Mouse (Mus musculus) hindbrain, embryonic 16.5 days (tissue): Measurements from ENCODE around the gene Rbp1. TPM values are rescaled to one million over a fixed set of nuclear protein-coding genes. Genes with fewer than 3 reads are reported as not detected.

Source experiments
- ATAC-seq: fragments of 200-750 bp; cut with Nextera tagmentation; 2 replicates; pipeline ENCODE4 v1.8.0; 2017; ENCODE audit warnings: moderate TSS enrichment, moderate library complexity
- H3K27ac ChIP-seq: fragments of 300-500 bp; sonication (generic); 2 replicates; pipeline ENCODE4 v1.5.1; 2014; ENCODE audit warnings: low read depth, mild to moderate bottlenecking, control low read depth, low read length, moderate library complexity
- H3K27me3 ChIP-seq: fragments of 300-500 bp; sonication (generic); replicated peaks from 2 replicates; pipeline ENCODE4 v1.6.1; 2014; ENCODE audit warnings: low read length; ENCODE audit not compliant: control insufficient read depth, insufficient read depth
- H3K36me3 ChIP-seq: fragments of 300-500 bp; sonication (generic); 2 replicates; pipeline ENCODE4 v1.6.1; 2014; ENCODE audit warnings: mild to moderate bottlenecking, low read length, moderate library complexity, mixed read lengths; ENCODE audit not compliant: control insufficient read depth, insufficient read depth
- H3K4me1 ChIP-seq: fragments of 300-500 bp; sonication (generic); 2 replicates; pipeline ENCODE4 v1.6.1; 2014; ENCODE audit warnings: low read depth, low read length; ENCODE audit not compliant: control insufficient read depth, insufficient read depth
- H3K4me2 ChIP-seq: fragments of 300-500 bp; sonication (generic); 2 replicates; pipeline ENCODE4 v1.6.1; 2014; ENCODE audit warnings: mild to moderate bottlenecking, low read length, control low read depth, moderate library complexity
- H3K4me3 ChIP-seq: fragments of 300-500 bp; sonication (generic); 2 replicates; pipeline ENCODE4 v1.5.1; 2014; ENCODE audit warnings: mild to moderate bottlenecking, low read length, control low read depth, moderate library complexity
- H3K9ac ChIP-seq: fragments of 300-500 bp; sonication (generic); 2 replicates; pipeline ENCODE4 v1.6.1; 2014; ENCODE audit warnings: low read depth, mild to moderate bottlenecking, control low read depth, low read length, moderate library complexity
- H3K9me3 ChIP-seq: fragments of 300-500 bp; sonication (generic); 2 replicates; pipeline ENCODE4 v1.6.1; 2014; ENCODE audit warnings: mild to moderate bottlenecking, low read length, moderate library complexity; ENCODE audit not compliant: control insufficient read depth
- WGBS: fragments of 180-500 bp; shearing (Covaris S2); extraction: QIAGEN DNeasy Blood & Tissue Kit; methylation state at CpG from one replicate; pipeline ENCODE4 v1.1.7; 2014; 5-methylcytosine and 5-hydroxymethylcytosine counted together
- polyA plus RNA-seq: library from polyadenylated mRNA; unstranded; fragments of >200 nt; fragmentation: Nextera tagmentation; extraction: Ambion mirVana; gene quantifications from 2 replicates; pipeline ENCODE4 v1.2.1, GENCODE M21; 2015

Gene Rbp1
- polyA plus RNA-seq = 38.1 and 44.8 TPM in 2 replicates

- Histone ChIP-seq H3K36me3 (no peaks in the 10 kb centered on the region), H3K9me3 (no peaks in the 10 kb centered on the region), H3K27me3 (no peaks in the 10 kb centered on the region; the same call in 1 of the 2 replicates), H3K4me1 (peaks cover 4% of the 10 kb centered on the region), H3K4me3 (no peak within 1 kb of the TSS), H3K4me2 (peak within 1 kb of the TSS; percentile 11; the same call in 1 of the 2 replicates), H3K27ac (no peak within 1 kb of the TSS), H3K9ac (no peak within 1 kb of the TSS)
- no peak for ATAC-seq
- WGBS = 91% methylated on average over 5 of the region's 5 CpGs
Observed at GRCm38 (mm10) chr9:98422656-98423055, at the start of gene Rbp1. Rbp1 (plus strand) TSS chr9:98422961.

- 93% methylated on average over 5 of the region's 5 CpGs for whole genome bisulfite sequencing
- Histone ChIP-seq H3K4me3 (no peak overlapping the region), H3K36me3 (no peaks in the 10 kb centered on the region)
Observed at GRCm38 (mm10) chr9:98373358-98373757, 49.4 kb upstream of the Rbp1 start.

GRCm38 (mm10) chr9:98374897-98375296 lies 47.9 kb upstream of the Rbp1 start:
- Histone ChIP-seq H3K27me3 (no peaks in the 10 kb centered on the region), H3K27ac (no peak overlapping the region), H3K9me3 (no peaks in the 10 kb centered on the region), H3K36me3 (no peaks in the 10 kb centered on the region), H3K9ac (no peak overlapping the region), H3K4me3 (no peak overlapping the region), H3K4me2 (no peak overlapping the region), H3K4me1 (peaks cover 2% of the 10 kb centered on the region; the same call in 1 of the 2 replicates)
- WGBS = 65% methylated on average over 11 of the region's 11 CpGs
- no peak for ATAC-seq

More at GRCm38 (mm10) chr9:98373358-98373757, 49.4 kb upstream of the Rbp1 start:
- H3K9me3 ChIP-seq = no peaks in the 10 kb centered on the region
- H3K27me3 ChIP-seq = no peaks in the 10 kb centered on the region
- 0 out of 2 replicates have a peak, but pooled peaks cover 2% of the 10 kb centered on the region for H3K4me1 ChIP-seq
- no peak overlapping the region for H3K27ac ChIP-seq
- ATAC-seq = no peak
- no peak overlapping the region for H3K4me2 ChIP-seq
- no peak overlapping the region for H3K9ac ChIP-seq

GRCm38 (mm10) chr9:98375329-98376170 lies 47.2 kb upstream of the Rbp1 start:
- no peak overlapping the region for H3K9ac ChIP-seq
- whole genome bisulfite sequencing = 30% methylated on average over 5 of the region's 5 CpGs
- H3K27ac ChIP-seq = no peak overlapping the region
- no peak overlapping the region for H3K4me2 ChIP-seq
- no peaks in the 10 kb centered on the region for H3K36me3 ChIP-seq
- H3K9me3 ChIP-seq = no peaks in the 10 kb centered on the region
- H3K4me1 ChIP-seq = peaks cover 2% of the 10 kb centered on the region; the same call in 1 of the 2 replicates
- no peak for ATAC-seq
- no peak overlapping the region for H3K4me3 ChIP-seq
- no peaks in the 10 kb centered on the region for H3K27me3 ChIP-seq

GRCm38 (mm10) chr9:98379736-98380135 lies 43.0 kb upstream of the Rbp1 start:
- Histone ChIP-seq H3K4me3 (no peak overlapping the region), H3K9ac (no peak overlapping the region), H3K4me1 (peaks cover 2% of the 10 kb centered on the region; the same call in 1 of the 2 replicates), H3K36me3 (no peaks in the 10 kb centered on the region), H3K4me2 (no peak overlapping the region), H3K27me3 (no peaks in the 10 kb centered on the region), H3K27ac (no peak overlapping the region), H3K9me3 (no peaks in the 10 kb centered on the region)
- WGBS = 70% methylated on average over 4 of the region's 4 CpGs
- ATAC-seq = no peak

- H3K4me3 ChIP-seq = no peak overlapping the region
- ATAC-seq = no peak
- no peaks in the 10 kb centered on the region for H3K9me3 ChIP-seq
- no peak overlapping the region for H3K27ac ChIP-seq
- H3K27me3 ChIP-seq = no peaks in the 10 kb centered on the region
- peaks cover under 1% of the 10 kb centered on the region; the same call in 1 of the 2 replicates for H3K4me1 ChIP-seq
- H3K9ac ChIP-seq = no peak overlapping the region
- no peak overlapping the region for H3K4me2 ChIP-seq
- WGBS = 93% methylated on average over 9 of the region's 9 CpGs
- H3K36me3 ChIP-seq = no peaks in the 10 kb centered on the region
Observed at GRCm38 (mm10) chr9:98380593-98380992, 42.2 kb upstream of the Rbp1 start.

- 73% methylated on average over 10 of the region's 10 CpGs for WGBS
- no peak for ATAC-seq
- no peak overlapping the region for H3K27ac ChIP-seq
- no peaks in the 10 kb centered on the region for H3K9me3 ChIP-seq
- H3K4me2 ChIP-seq = no peak overlapping the region
- no peak overlapping the region for H3K4me3 ChIP-seq
- H3K36me3 ChIP-seq = no peaks in the 10 kb centered on the region
- no peak overlapping the region for H3K9ac ChIP-seq
- H3K4me1 ChIP-seq = no peaks in the 10 kb centered on the region
- no peaks in the 10 kb centered on the region for H3K27me3 ChIP-seq
Observed at GRCm38 (mm10) chr9:98387741-98388632, 34.8 kb upstream of the Rbp1 start.

GRCm38 (mm10) chr9:98388633-98388965 lies 34.2 kb upstream of the Rbp1 start:
- no peak for ATAC-seq
- WGBS = 82% methylated on average over 5 of the region's 5 CpGs

GRCm38 (mm10) chr9:98393496-98393895 lies 29.3 kb upstream of the Rbp1 start:
- no peak for ATAC-seq
- Histone ChIP-seq H3K27me3 (no peaks in the 10 kb centered on the region), H3K27ac (no peak overlapping the region), H3K4me1 (no peaks in the 10 kb centered on the region), H3K4me3 (no peak overlapping the region), H3K36me3 (no peaks in the 10 kb centered on the region), H3K9me3 (no peaks in the 10 kb centered on the region), H3K9ac (no peak overlapping the region), H3K4me2 (no peak overlapping the region)
- WGBS = 77% methylated on average over 4 of the region's 4 CpGs

More at GRCm38 (mm10) chr9:98388633-98388965, 34.2 kb upstream of the Rbp1 start:
- no peaks in the 10 kb centered on the region for H3K4me1 ChIP-seq
- H3K4me2 ChIP-seq = no peak overlapping the region
- H3K9me3 ChIP-seq = no peaks in the 10 kb centered on the region
- no peak overlapping the region for H3K27ac ChIP-seq
- H3K27me3 ChIP-seq = no peaks in the 10 kb centered on the region
- no peak overlapping the region for H3K9ac ChIP-seq
- H3K36me3 ChIP-seq = no peaks in the 10 kb centered on the region
- H3K4me3 ChIP-seq = no peak overlapping the region
